Mouse (Mus musculus) CD4-positive, CD25-positive, alpha-beta regulatory T cell, adult 2 months (primary cell): Measurements from ENCODE around the gene Mrpl1.

Experiments used
- DNase-seq: peaks from one replicate; pipeline ENCODE4 v3.0.0-alpha.2; 2012; ENCODE audit warnings: low read depth, low spot score

The Mrpl1 gene

DNA sequence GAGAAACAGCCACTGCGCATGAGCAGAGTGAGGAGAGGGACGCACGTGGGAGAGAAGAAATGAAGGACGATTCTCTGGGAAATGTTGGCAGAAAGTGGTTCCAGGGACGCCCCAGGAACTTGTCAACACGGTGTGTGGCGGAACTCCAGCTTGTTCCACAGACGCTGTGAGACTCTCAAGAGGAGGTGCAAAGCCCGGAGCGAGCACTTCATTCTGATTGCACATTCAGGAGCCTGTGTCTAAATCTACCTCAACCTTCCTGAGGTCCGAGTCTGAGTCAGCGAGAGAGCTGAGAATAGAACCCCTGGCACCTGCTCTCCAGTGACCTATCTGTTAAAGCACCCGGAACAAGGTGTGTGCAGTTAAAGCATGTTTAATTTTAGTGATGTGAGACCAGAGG, 98.8 kb downstream of the Mrpl1 start:
- no peak for DNase-seq

DNA sequence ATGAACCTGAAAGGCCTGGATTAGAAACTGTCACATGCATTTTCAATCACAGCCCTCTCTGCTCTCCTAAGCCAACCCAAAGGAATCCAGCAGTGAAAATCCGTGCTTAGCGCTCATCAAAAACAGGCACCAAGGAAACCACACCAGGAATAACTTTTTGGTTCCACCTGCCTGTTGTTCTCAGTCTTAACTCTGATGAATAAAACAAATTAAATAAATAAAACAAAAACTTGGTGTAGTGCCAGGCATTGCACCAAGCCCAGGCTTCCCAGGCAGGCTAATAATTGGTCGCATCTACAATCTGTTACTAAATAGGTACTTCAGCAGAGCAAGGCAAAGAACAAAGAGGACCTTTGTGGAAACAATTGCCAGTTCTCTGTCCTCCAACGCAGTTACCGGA, 99.4 kb downstream of the Mrpl1 start:
- no peak for DNase-seq

DNA sequence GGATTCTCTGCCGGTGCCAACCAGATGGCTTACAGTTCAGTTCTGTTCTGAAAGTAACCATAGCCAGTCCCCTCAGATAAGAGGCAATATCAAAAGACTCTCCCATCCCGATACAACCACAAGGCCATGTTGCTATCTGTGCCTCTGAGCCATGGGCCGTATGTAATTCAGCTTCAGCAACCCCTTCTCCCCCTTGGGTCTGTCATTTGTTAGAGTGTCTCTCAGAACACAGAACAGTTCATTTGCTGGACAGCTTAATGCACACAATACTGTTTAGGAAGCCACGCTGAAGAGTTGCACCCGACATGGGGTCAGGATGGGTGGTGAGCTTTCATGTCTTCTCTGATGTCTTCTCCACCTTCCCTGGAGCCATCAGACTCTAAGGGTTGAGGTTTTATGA, 100.3 kb downstream of the Mrpl1 start:
- DNase-seq: no peak

DNA sequence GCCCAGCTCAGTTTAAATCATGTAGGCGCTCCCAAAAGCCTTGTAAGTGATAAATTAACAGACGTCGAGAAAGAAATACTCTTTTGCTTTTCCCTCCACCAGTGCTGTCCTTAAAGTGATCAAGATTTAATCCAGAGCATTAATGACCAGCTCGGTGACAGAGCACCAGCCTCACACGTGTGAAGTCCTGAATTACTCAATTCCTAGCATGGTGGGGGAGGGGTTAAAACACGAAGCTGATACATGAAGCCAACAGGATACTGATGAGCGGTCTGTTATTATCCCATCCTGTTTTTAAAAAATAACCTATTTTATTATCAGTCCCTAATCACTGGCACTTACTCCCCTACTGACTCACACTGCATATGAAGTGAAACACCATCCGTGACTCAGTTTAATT, 102.4 kb downstream of the Mrpl1 start:
- no peak for DNase-seq
